Mouse (Mus musculus): ENCODE results near the gene Vps8. TPM values are rescaled to one million over a fixed set of nuclear protein-coding genes. Genes with fewer than 3 reads are reported as not detected.
A peak's percentile ranks its signal among the peaks of the same experiment; 100 is the strongest.
"Not testable (repeated sequence)": the region's sequence is repeated elsewhere in the genome, so short reads cannot be mapped to it uniquely, and the experiment has no call there.

Vps8 gene
- total RNA-seq, 2 experiments from 2014 or later = 21.4 to 24.4 TPM

DNA sequence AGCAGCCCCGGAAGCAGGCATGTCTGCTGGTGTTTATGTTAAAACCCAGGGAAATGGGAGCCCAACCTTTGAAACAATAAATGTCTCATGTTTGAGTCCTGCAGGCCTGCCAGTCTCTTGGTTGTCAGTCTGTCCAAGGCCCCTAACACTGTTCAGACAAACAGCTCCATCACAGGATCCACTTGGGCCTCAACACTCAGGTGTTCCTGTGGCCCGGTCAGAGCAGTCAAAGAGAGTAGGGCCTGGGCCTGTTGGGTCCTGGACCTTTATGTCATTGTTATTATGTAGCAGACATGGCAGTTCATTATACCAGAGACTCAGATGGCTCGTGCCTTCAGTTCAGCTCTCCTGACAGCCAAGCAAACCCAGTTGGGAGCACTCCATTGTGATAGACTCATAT, 221.7 kb downstream of the Vps8 start:
- intact Hi-C loops (cut with DNase I) = loop anchor here (2.0 kb wide), 1 partner anchor 48 kb away; no protein-coding TSS in a partner anchor

DNA sequence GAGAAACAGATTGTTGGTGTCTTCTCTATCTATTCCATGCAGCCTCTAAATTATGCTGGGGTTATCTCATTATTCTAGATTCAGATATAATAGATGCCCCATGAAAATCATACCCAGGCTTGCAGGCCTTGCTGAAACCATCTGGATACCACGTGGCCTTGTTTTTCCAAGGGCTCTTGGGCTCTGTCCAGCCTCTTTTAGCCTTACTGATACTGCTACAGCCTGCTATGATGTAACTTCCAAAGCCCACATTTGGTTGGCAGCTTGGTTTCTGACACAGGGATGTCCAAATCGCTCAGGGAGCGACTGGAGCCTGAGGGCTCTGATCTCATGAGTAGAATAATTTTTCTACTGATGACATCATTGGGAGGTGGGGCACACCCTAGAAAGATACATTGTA, 223.0 kb downstream of the Vps8 start:
- DNase-seq (ENCODE audit: low spot score) = no peak
- intact Hi-C loops (cut with DNase I) = loop anchor here (2.0 kb wide), 1 partner anchor 47 kb away; no protein-coding TSS in a partner anchor

More for the DNA sequence above, 221.7 kb downstream of the Vps8 start:
- no peak for DNase-seq (ENCODE audit: low spot score)

DNA sequence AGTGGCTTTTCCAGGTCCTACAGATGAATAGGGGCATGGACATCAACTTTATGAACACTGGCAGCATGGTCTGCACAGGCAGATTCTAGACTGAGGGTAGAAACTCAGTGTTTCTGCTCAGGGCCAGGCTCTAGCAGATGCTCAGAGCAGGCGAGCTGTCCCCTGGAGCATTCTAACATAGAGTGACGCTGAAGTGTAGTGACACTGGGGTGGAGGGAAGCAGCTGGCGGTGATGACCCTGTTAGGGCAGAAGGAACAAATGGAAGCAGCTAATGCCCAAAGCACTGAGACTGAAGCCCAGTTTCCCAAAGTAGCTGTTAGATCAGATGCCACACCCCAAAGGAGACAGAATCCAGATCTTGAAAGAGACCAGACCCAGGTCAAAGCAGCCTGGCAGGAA, 223.6 kb downstream of the Vps8 start:
- no peak for DNase-seq (ENCODE audit: low spot score)
- intact Hi-C loops (cut with DNase I) = no loop called here

DNA sequence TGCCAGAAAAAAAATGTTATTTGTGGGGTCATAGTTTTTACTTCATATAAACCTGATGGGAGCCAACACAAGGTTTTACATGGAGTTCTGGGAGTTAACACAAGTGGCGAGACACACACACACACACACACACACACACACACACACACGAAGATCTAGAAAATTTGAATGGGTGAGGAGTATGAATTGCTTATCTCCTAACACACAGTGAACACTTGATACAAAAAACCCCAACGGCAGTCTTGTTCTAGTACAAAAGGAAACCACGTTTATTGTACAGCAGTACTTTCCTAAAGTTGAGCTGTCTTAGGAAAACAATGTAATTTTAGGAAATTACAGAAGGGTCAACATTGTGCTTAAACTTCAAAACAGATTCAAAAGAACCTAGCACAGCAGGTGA, 225.9 kb downstream of the Vps8 start:
- DNase-seq (ENCODE audit: low spot score) = no peak
- intact Hi-C loops (cut with DNase I) = no loop called here

DNA sequence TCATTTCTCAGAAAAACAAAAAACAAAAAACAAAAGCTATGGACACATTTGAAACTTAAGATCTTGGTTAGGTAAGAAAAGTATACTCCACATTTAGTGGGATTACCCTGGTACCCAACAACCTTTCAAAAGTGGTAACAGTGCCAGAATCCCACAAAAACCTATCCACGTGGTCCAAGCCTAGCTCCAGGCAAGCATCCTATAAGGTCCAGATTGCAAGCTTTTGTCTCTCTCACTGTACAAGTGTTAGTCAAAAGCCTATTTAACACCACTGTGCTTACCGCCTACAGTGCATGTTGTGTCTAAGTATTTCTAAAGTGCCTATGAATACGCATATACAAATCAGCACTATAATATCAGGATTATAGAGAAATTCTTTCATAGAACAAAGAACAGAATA, 227.4 kb downstream of the Vps8 start:
- DNase-seq (ENCODE audit: low spot score) = no peak
- intact Hi-C loops (cut with DNase I) = no loop called here

DNA sequence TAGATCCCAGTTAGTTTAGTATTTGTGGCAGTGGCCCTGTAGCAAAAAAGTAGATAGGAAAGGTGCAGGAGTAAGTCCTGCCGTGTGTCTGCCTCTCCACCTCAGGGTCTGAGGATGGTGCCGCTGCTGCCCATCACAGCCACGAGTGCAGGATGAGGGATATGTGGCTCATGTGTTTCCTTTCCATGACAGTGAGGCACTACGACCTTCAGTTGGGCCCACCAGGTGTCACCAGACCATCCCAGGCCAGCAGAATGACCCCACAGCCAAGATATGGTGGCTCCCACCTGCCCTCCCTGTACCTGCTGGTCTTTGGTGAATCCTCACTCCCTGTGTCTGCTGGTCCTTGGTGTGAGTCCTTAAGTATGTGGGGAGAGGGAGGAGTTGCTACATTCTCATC, 228.2 kb downstream of the Vps8 start:
- DNase-seq (ENCODE audit: low spot score) = no peak
- intact Hi-C loops (cut with DNase I) = no loop called here

DNA sequence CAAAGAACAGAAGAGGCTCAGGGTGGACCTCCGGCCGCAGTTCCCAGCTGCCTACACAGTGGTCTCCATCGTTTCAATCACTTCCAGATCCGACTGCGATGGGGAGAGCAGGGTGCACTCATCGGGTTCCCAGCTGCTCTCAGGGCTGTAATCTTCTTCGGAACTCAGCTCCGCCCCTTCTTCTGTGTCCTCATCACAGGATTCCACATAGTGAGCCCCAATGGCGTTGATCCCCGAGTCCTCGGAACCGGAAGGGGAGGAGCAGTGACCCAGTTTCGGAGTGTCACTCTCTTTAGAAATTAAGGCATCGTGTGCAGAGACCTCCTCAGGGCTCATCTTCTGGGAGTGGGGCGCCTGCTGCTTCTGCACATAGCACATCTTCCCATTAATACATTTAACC, 230.2 kb downstream of the Vps8 start:
- intact Hi-C loops (cut with DNase I) = no loop called here
- no peak for DNase-seq (ENCODE audit: low spot score)

DNA sequence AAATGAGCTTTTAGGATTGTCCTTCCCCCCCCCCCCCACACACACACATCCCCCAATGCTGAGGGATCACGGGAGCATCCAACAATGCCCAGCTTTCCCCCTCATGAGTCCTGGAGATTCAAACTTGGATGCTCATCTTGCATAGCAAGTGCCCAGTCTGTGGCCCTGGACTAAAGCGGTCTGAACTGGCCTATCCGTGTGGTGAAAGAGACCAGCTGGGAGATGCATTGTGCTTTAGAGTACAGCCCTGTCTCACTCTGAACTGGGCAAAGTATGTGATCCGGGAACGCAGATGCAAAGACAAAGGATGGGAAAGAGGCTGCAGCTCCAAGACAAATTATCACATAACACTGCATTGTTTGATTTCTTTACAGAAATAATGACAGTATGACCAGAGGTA, 231.5 kb downstream of the Vps8 start:
- DNase-seq (ENCODE audit: low spot score) = no peak
- intact Hi-C loops (cut with DNase I) = no loop called here

DNA sequence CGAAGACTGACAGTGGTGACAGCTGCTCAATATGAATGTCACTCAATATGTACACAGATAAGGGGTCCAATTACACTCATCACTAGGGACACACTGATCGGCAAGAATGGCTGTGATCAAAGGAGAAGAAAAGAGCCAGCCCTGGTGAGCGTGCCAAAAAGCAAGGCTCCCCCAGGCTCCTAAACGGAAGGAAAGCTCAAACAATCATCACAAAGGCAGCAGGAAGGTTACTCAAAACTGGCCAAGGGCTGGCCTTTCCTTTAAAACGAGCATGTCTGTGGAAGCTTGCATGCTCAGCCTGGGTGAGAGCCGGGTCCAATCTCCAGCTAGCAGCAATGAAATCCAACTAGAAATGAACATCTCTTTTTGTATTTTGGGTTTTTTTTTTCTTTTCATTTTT, 232.4 kb downstream of the Vps8 start:
- intact Hi-C loops (cut with DNase I) = no loop called here
- DNase-seq (ENCODE audit: low spot score) = no peak

DNA sequence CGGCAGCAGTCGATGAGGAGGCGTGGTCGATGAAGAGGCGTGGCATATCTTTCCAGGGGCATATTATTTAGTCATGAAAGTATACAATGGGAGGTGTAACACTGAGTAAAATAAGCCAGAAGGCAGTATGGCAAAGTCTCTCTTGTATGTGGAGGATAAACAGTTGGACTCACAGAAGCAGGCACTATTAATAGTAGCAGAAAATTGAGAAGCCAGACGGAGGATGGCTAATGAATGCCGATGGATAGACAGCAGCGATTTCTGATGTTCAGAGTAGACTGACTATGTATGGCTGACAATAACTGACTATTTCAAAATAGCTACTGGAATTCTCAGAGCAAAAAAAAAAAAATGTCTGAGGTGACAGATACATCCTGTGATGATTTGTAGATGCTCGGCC, 233.0 kb downstream of the Vps8 start:
- intact Hi-C loops (cut with DNase I) = no loop called here
- no peak for DNase-seq (ENCODE audit: low spot score)

DNA sequence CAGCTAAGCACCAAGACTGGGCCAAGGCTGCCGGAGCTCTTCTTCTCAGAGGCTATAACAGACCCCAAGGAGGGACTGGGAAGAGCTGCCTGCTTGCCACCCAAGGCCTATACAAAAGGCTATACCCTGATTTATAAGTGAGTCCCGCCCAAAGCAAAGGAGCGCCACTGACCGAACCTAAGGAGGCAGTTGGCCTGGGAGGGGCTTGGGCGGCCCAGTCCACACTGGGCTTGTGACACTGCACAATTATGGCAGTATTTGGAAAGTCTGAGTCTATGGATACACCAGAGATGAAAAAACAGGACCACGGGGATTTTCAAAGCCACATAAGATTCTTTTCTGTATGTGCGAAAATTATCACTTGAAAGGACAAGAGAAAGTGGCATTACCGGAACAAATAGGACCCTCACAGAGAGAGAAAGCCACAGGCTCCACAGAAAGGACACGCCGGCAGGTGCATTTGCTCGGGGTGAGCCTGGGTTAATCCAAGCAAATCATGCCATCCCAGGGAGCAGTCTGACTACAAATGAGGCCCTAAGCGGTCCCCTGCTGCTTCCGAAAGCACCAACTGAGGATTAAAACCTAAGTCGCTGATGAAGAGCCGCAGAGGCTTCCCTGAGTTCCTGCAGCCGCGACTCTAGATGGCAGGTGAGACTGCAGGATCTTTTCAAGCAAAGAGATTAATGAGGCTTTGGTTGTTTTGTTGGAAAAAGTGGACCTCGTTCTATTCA, 241.9 kb downstream of the Vps8 start:
- intact Hi-C loops (cut with DNase I) = no loop called here
- no peak for DNase-seq (ENCODE audit: low spot score)

DNA sequence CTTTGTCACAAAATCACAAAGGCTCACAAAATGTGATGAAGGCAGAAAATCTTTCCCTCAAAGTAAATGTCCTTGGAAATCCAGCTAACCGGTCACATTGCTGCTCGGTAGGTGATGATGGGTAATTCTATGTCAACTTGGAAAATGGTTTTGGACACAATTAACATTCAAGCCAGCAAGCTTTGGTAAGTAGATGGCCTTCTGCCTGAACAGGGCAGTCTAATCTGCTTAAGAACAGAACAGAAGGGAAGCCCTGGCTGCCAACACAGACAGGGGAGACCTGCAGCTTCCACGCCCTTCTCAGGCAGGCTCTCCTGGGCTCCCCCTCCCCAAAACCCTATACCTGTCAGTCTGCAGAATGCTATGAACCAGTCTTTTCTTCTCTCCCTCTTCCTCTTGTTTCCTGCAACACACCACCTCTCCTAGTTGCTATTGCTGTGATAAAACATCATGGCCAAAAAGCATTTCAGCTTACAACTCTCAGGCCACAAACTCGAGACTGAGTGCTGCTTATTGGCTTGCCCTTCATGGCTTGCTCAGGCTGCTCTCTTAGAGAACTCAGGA, 242.6 kb downstream of the Vps8 start:
- no peak for DNase-seq (ENCODE audit: low spot score)
- intact Hi-C loops (cut with DNase I) = no loop called here

DNA sequence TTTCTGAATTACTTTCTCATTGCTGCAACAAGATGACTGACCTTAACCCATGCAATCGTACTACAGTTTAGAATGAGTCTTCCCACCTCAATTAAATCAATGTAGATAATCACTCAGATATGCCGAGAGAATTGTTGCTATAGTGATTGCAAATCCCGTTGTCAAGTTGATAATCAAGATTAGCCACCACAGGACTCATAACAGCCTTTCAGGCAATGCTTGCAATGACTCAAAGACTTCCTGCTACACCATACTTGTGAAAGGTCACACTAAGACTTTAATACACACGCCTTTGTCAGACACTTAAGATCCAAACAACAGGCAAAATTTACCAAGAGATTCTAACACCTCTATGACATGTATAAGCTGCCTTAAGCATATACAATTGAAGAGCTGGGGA, 249.0 kb downstream of the Vps8 start:
- DNase-seq (ENCODE audit: low spot score) = no peak
- intact Hi-C loops (cut with DNase I) = no loop called here

DNA sequence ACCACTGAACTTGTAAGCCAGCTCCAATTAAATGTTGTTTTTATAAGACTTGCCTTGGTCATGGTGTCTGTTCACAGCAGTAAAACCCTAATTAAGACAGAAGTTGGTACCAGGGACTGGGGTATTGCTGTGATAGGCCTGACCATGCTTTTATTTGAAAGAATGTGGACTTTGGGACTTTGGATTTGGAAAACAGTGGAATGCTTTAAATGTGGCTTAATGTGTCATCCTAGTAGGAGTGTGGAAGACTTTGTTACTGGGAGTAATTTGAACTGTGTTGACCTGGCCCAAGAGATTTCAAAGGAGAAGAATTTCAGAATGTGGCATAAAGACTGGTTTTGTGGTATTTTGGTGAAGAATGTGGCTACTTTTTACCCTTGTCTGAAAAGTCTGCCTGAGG, 250.1 kb downstream of the Vps8 start:
- DNase-seq (ENCODE audit: low spot score); intact Hi-C loops (cut with DNase I): not testable (repeated sequence)

DNA sequence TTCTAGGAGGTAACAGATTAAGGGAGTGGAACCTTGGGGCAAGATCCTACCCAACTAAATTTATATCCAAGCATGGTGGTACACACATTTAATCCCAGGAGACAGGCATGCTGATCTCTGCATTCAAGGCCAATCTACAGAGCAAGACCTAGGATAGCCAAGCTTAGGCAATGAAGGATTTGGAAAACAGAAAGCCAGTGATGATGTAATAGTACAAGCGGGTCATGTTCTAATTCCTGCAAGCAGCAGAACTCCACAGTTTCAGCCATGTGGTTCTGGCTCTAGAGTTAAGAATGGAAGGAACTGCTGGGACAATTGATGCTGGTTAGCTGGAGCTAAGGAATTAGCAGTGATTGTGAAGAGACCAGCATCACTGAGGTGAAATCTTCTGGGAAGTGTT, 250.7 kb downstream of the Vps8 start:
- DNase-seq (ENCODE audit: low spot score); intact Hi-C loops (cut with DNase I): not testable (repeated sequence)

DNA sequence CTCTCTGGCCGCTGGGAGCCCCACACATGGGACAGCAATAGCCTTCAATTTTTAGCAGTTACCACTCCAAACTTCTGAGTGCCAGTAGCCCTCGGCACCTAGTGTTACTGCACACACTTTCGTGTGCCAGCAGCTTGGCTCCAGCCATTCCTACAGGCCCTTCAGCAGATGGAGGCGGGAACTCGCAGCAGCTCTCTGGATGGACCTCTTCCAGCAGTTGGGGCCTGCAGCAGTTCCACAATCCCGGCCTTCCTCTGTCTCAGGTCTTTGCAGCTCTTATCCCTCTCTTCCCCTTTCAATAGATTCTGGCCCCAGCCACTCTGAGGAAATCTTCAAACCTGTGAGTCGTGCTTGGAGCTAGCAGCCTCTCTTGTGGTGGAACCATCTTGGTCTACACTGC, 253.9 kb downstream of the Vps8 start:
- intact Hi-C loops (cut with DNase I) = no loop called here
- DNase-seq (ENCODE audit: low spot score) = no peak

DNA sequence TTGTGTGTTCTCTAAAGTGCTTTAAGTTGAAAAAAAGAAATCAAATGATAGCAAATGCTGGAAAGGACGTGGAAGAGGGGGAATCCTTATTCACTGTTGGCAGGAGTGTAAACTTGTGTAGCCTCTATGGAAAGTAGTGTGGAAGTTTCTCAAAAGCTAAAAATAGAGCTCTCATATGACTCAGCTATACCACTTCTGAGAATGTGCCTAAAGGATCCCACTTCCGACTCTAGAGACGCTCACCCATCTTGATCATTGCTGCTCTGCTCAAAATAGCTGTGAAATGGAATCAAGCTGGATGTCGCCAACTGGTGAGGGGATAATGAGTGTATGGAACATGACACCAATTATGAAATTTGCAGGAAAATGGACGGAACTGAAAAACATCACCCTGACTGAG, 264.5 kb downstream of the Vps8 start:
- intact Hi-C loops (cut with DNase I) = no loop called here
- DNase-seq (ENCODE audit: low spot score) = no peak

DNA sequence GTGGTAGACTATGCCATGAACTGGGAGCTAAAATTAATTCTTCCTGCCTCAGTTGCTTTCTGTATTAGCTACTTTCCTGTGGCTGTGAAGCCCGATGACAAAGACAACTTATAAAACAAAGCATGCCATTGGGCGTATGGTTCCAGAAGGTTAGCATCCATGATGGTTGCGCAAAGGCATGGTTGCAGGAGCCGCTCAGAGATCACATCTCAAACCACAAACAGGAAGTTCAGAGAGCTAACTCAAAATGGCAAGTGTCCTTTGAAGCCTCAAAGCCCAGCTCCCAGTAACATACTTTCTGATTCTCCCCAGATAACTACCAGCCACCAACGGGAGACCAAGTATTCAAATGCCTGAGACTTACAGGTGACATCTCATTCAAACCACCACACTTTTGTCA, 266.2 kb downstream of the Vps8 start:
- DNase-seq (ENCODE audit: low spot score) = no peak
- intact Hi-C loops (cut with DNase I) = no loop called here

DNA sequence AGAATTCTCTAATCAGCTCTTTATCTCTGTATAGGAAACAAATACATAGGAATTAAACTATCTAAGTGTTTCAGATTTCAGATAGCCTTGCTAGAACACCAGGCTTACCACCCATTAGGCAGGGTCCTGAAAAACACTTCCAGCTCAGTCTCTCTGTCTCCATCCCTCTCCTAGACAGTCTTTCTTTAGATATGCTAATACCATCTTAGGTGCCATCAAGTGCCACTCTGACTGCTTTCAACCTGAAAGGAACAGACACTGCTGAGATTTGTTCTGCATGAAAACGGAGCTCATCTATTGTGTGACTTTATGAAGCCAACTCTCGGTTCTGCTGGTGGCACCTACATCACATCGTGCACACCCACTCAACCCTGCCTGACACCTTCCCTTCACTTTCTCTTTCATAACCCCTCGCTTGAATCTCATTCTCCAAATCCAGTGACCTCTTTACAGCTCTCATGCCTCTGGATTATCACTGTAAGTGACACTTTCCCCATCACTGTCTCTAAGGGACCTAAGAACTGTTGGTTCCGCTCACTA, 267.4 kb downstream of the Vps8 start:
- no peak for DNase-seq (ENCODE audit: low spot score)
- intact Hi-C loops (cut with DNase I) = no loop called here

DNA sequence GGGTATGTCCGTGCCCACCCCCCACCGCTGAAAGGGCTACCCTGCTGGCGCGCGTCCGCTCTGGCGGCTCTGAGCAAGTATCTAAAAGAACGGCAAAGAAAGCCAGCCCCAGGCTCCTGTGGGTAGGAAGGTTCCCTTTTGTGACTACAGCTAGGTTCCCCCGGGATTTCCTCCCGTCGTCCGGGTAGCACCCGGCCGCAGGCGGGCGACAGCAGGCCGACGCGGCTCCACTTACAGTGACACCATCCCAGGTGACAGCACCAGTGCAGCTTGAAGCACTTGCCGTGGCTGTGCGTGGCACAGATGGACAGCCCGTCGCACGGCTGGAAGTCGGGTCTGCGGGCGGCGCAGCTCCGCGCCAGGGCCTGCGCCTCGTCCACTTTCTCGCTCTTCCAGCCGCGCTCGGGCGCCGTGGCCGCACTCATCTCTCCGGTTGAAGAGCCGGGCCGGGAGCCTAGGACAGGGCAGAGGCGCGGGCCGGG, 271.1 kb downstream of the Vps8 start:
- intact Hi-C loops (cut with DNase I) = loop anchor here (2.0 kb wide), 1 partner anchor 49 kb away; no protein-coding TSS in a partner anchor
- peak; percentile 30 for DNase-seq (ENCODE audit: low spot score)

Data from heart, postnatal 25 days (tissue).